Mouse (Mus musculus): ENCODE measurements around the gene Fam83f. TPM values are rescaled to one million over a fixed set of nuclear protein-coding genes. Genes with fewer than 3 reads are reported as not detected.

Gene Fam83f
- total and polyA plus RNA-seq, 3 experiments: not detected

GRCm38 (mm10) chr15:80636757-80637372 lies 34.8 kb upstream of the Fam83f start:
- Histone ChIP-seq H3K27ac (ENCODE audit: control insufficient read depth, low read depth, low read length) (no peak overlapping the region), H3K9me3 (replicated peaks; ENCODE audit: insufficient read depth, low read length) (no peaks in the 10 kb centered on the region), H3K79me2 (ENCODE audit: control insufficient read depth, insufficient read depth, low read length, poor library complexity) (no peaks in the 10 kb centered on the region), H3K4me3 (ENCODE audit: control insufficient read depth in 1 of 2, insufficient read depth in 1 of 2, low read depth in 2 of 2, low read length in 2 of 2) (no peak overlapping the region), H3K9ac (ENCODE audit: control insufficient read depth, low read depth, low read length, poor library complexity, severe bottlenecking) (no peak overlapping the region), H3K4me1 (ENCODE audit: control insufficient read depth in 1 of 2, insufficient read depth in 2 of 2, low read length in 2 of 2) (no peaks in the 10 kb centered on the region; a peak in 1 of 4 replicates), H3K27me3 (ENCODE audit: control insufficient read depth in 1 of 2, insufficient read depth in 2 of 2, low read length in 2 of 2) (peaks cover 0 to 3% of the 10 kb centered on the region in 2 experiments; a peak in 1 of 4 replicates), H3K36me3 (ENCODE audit: control insufficient read depth in 1 of 2, insufficient read depth in 2 of 2, low read length in 2 of 2) (peaks cover 0 to 2% of the 10 kb centered on the region in 2 experiments; a peak in 2 of 4 replicates)
- DNase-seq (ENCODE audit: low read depth, low spot score): no peak
- TF ChIP-seq GABPA (IDR thresholded peaks at IDR 0.05; ENCODE audit: low read depth, low read length): no peak
- TF ChIP-seq MYB (IDR thresholded peaks at IDR 0.05; ENCODE audit: low read depth, low read length): no peak
- TF ChIP-seq ZMIZ1 (IDR thresholded peaks at IDR 0.05; ENCODE audit: low read depth, low read length): no peak
- no peak for TF ChIP-seq RAD21 (IDR thresholded peaks at IDR 0.05; ENCODE audit: low read depth, low read length)
- TF ChIP-seq MXI1 (IDR thresholded peaks at IDR 0.05; ENCODE audit: low read depth, low read length): no peak
- no peak for TF ChIP-seq NRF1 (IDR thresholded peaks at IDR 0.05; ENCODE audit: insufficient read depth, low read depth, low read length, poor library complexity, severe bottlenecking)
- no peak for TF ChIP-seq MAFK (IDR thresholded peaks at IDR 0.05; ENCODE audit: borderline replicate concordance, low read depth, low read length)
- no peak for TF ChIP-seq POLR2A (IDR thresholded peaks at IDR 0.05; ENCODE audit: control insufficient read depth in 1 of 2, insufficient read depth in 1 of 2, low read depth in 1 of 2, low read length in 2 of 2, poor library complexity in 1 of 2)
- no peak for TF ChIP-seq POLR2AphosphoS2 (IDR thresholded peaks at IDR 0.05; ENCODE audit: low read length)
- TF ChIP-seq MEF2A (IDR thresholded peaks at IDR 0.05; ENCODE audit: extremely low read depth, insufficient replicate concordance, low read depth, low read length, poor library complexity, severe bottlenecking): no peak
- no peak for TF ChIP-seq CTCF (IDR thresholded peaks at IDR 0.05 in 2 of 3, conservative IDR thresholded peaks at IDR 0.05 in 1 of 3; ENCODE audit: control insufficient read depth in 1 of 3, insufficient read depth in 1 of 3, low read depth in 2 of 3, low read length in 3 of 3, poor library complexity in 1 of 3, severe bottlenecking in 1 of 3)
- TF ChIP-seq TAL1 (IDR thresholded peaks at IDR 0.05; ENCODE audit: low read length): no peak
- no peak for TF ChIP-seq MAX (IDR thresholded peaks at IDR 0.05; ENCODE audit: low read length)

GRCm38 (mm10) chr15:80639071-80639702 lies 32.5 kb upstream of the Fam83f start:
- Histone ChIP-seq H3K4me3 (ENCODE audit: control insufficient read depth in 1 of 2, insufficient read depth in 1 of 2, low read depth in 2 of 2, low read length in 2 of 2) (no peak overlapping the region), H3K9me3 (replicated peaks; ENCODE audit: insufficient read depth, low read length) (no peaks in the 10 kb centered on the region), H3K36me3 (ENCODE audit: control insufficient read depth in 1 of 2, insufficient read depth in 2 of 2, low read length in 2 of 2) (peaks cover 0 to 2% of the 10 kb centered on the region in 2 experiments; a peak in 2 of 4 replicates), H3K9ac (ENCODE audit: control insufficient read depth, low read depth, low read length, poor library complexity, severe bottlenecking) (no peak overlapping the region), H3K27ac (ENCODE audit: control insufficient read depth, low read depth, low read length) (no peak overlapping the region), H3K4me1 (ENCODE audit: control insufficient read depth in 1 of 2, insufficient read depth in 2 of 2, low read length in 2 of 2) (no peaks in the 10 kb centered on the region; a peak in 1 of 4 replicates), H3K27me3 (ENCODE audit: control insufficient read depth in 1 of 2, insufficient read depth in 2 of 2, low read length in 2 of 2) (peaks cover 0 to 1% of the 10 kb centered on the region in 2 experiments; a peak in 2 of 4 replicates), H3K79me2 (ENCODE audit: control insufficient read depth, insufficient read depth, low read length, poor library complexity) (no peaks in the 10 kb centered on the region)
- no peak for DNase-seq (ENCODE audit: low read depth, low spot score)
- TF ChIP-seq EP300 (IDR thresholded peaks at IDR 0.05; ENCODE audit: low read depth in 1 of 2, low read length in 2 of 2): no peak
- no peak for TF ChIP-seq ETS1 (IDR thresholded peaks at IDR 0.05; ENCODE audit: low read depth, low read length)
- no peak for TF ChIP-seq ZMIZ1 (IDR thresholded peaks at IDR 0.05; ENCODE audit: low read depth, low read length)
- TF ChIP-seq USF1 (IDR thresholded peaks at IDR 0.05; ENCODE audit: low read depth, low read length): no peak
- TF ChIP-seq USF2 (IDR thresholded peaks at IDR 0.05; ENCODE audit: borderline replicate concordance in 1 of 2, insufficient read depth in 1 of 2, low read depth in 1 of 2, low read length in 2 of 2): no peak
- TF ChIP-seq KAT2A (conservative IDR thresholded peaks at IDR 0.05; ENCODE audit: low read depth, low read length): no peak
- TF ChIP-seq GABPA (IDR thresholded peaks at IDR 0.05; ENCODE audit: low read depth, low read length): no peak
- no peak for TF ChIP-seq NELFE (IDR thresholded peaks at IDR 0.05; ENCODE audit: low read depth, low read length)

Data from MEL (cell line).